Mouse (Mus musculus) lung, adult 10 weeks (tissue): Measurements from ENCODE around the gene Zfp868. TPM values are rescaled to one million over a fixed set of nuclear protein-coding genes. Genes with fewer than 3 reads are reported as not detected.

Experiments
- polyA plus RNA-seq: library from polyadenylated mRNA; stranded (reverse); fragments of 350-450 nt; fragmentation: Illumina TruSeq; extraction: RNeasy Lipid Tissue Mini Kit (QIAGEN cat#74804); gene quantifications from one replicate; pipeline ENCODE4 v1.2.3, GENCODE M21; 2014; ENCODE audit warnings: low read depth, low replicate concordance; ENCODE audit not compliant: insufficient read depth

Zfp868 gene
- polyA plus RNA-seq: 8.6 TPM

DNA sequence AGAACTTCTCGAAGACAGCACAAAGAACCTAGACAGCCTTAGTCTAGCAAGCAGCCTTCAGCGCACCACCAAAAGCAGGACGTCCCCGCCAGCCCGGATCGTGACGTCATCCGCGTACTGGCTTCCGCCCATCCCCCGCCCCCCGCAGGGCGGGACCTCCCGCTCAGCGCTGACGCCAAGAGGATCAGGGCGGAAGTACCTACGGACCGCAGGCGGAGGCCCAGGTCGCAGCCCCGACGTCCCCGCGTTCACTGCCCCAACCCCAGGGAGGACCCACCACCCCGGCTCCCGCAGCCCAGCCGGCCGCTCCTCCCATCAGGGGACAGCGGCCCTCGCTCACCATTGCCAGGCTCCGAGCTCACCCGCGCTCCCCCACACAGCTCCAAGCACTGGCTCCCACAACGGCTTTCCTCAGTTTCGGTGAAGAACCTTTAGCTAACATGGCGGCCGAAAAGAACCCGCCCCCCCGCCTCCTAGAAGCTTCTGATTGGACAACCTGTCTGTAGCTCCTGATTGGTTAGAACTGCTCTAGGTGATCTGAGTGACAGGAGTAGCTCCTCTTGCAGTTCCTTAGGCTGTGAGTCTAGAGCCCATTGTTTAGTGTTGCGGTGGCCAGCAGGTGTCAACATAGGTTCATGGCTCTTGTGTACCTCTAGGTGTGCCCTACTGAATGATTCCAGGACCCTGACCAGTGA lies at the start of gene Zfp868:
TSS of gene Zfp868 (minus strand) at position 454 of the 695 bp plus-strand sequence.

DNA sequence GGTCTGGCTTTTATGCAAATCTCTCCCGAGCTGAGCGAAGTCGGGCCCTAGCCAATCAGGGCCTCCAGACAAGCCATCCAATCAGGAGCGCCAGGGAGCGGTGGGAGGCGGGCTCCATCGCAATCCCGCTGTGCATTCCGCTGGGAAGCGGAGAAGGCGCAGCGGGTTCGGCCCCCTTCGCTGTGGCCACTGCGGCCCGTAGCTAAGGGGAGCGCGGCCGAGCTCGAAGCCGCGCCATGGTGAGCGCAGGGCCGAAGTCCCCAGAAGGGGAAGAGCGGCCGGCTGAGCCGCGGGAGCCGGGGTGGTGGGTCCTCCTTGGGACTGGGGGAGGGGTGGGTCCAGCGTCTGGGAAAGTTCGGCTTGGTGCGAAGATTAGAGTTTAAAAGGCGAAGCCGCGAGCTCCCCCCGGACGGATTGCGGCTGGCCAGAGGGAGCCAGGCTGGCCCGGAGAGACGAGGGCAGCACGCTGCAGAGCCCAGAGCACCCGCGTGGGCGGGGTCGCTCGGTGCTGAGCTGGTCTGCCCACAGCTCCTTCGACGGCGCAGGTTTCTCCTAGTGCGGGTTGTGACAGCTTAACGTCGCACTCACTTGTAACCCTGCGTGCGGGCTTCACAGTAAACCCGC lies 29.1 kb upstream of the Zfp868 start, which contains the start of gene Zfp964:
TSS of gene Zfp964 (plus strand) at position 122 of the 624 bp plus-strand sequence.

Other genes with a start within 250 kb of the Zfp868 start
- gene Gm9495, start 172.0 kb downstream of the Zfp868 start, polyA plus RNA-seq: not detected
- not detected for gene Gm7697, start 102.6 kb downstream of the Zfp868 start, polyA plus RNA-seq
- gene Zfp964, start 28.9 kb upstream of the Zfp868 start, polyA plus RNA-seq: 1.1 TPM
- gene Zfp869, start 85.2 kb upstream of the Zfp868 start, polyA plus RNA-seq: 14.2 TPM
- gene Zfp963, start 124.4 kb upstream of the Zfp868 start, polyA plus RNA-seq: 4.0 TPM
- not detected for gene Gm20422, start 149.3 kb upstream of the Zfp868 start, polyA plus RNA-seq
- gene Atp13a1, start 165.6 kb upstream of the Zfp868 start, polyA plus RNA-seq: 13.8 TPM
- gene Zfp866, start 165.6 kb upstream of the Zfp868 start, polyA plus RNA-seq: 11.1 TPM
- gene Gmip, start 183.1 kb upstream of the Zfp868 start, polyA plus RNA-seq: 12.9 TPM
- 1.1 TPM for gene Lpar2, start 196.9 kb upstream of the Zfp868 start, polyA plus RNA-seq
- 2.6 TPM for gene Pbx4, start 206.9 kb upstream of the Zfp868 start, polyA plus RNA-seq